Mouse (Mus musculus) cerebellum, postnatal 4 days (tissue): ENCODE measurements at regions not wholly inside any gene's neighbourhood (a gene's known extent, or its start where the extent isn't known, plus 50 kb on each side); places are given as distances from the start of the nearest gene placed in this dataset.
"Not testable (repeated sequence)": the region's sequence is repeated elsewhere in the genome, so short reads cannot be mapped to it uniquely, and the experiment has no call there.

ENCODE experiments used
- DNase-seq, 2 experiments: peaks; one replicate each; pipeline ENCODE4 v3.0.0; 2022; ENCODE audit warnings: low spot score in 2 of 2, mixed read lengths in 1 of 2

DNA sequence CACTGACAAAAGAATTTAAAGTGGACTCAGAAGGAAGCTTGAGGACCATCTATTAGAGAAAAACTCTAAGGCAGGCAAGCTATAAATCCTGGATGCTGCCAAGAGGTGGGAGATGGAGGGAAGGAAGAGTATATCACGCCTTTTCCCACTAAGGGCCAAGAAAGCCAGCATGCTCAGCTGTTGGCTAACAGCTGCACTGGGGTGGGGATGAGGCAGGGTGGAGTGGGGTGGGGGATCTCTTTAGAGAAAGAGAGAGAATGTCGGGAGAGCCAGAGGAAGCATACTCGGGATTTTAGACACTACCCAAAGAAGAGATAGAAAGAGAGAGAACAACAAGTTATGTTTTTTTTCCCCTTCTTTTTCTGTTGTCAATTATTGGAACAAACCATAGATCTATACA is 115.2 kb upstream of the Shb start:
- DNase-seq, result no peak

GRCm38 (mm10) chr4:45642604-45643003 is 110.3 kb upstream of the Shb start:
- no peak for DNase-seq

DNA sequence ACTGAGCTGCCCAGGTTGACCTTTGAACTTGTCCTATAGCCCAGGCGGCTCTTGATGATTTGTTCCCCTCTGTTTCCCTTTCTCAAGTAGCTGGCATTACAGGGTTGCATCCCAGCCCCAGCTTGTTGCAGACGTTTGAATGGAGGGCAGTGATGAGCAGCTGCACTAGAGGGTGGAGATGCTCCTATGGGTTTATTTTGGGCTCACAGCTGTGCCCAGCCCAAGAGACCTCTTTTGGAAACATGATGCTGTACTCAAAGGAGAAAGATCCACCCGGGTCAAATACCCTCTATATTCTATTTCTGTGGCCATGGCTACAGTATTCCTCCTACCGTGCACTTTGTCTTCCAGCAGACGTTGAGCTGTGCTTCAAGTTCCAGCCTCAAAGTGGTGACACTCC is 109.0 kb upstream of the Shb start:
- DNase-seq, result no peak

- no peak for DNase-seq
Measured at GRCm38 (mm10) chr4:45640713-45641112, 108.4 kb upstream of the Shb start.

- no peak for DNase-seq
Measured at GRCm38 (mm10) chr4:45639397-45640034, 107.2 kb upstream of the Shb start.

GRCm38 (mm10) chr4:45638411-45638810 is 106.1 kb upstream of the Shb start:
- DNase-seq, result no peak

- no peak for DNase-seq
Measured at GRCm38 (mm10) chr4:45631276-45632045, 99.2 kb upstream of the Shb start.

DNA sequence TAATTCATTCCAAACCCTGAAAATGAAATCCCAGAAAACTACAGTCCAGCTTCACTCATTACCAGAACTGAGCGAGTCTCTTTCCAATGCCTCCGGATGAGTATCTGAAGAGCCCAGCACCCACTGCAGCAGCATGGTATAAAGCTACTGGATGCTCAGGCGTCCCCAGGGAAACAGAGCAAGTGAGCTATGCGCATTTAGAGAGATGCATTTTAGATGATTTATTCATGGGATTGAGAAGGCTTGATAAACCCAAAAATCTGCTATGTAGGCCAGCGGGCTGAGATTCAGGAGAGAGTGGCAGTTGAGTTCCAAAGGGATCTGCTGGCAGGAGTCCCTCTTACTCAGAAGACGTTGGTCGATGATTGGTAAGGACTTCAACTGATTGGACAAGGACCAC is 93.4 kb upstream of the Shb start:
- DNase-seq, result no peak

DNA sequence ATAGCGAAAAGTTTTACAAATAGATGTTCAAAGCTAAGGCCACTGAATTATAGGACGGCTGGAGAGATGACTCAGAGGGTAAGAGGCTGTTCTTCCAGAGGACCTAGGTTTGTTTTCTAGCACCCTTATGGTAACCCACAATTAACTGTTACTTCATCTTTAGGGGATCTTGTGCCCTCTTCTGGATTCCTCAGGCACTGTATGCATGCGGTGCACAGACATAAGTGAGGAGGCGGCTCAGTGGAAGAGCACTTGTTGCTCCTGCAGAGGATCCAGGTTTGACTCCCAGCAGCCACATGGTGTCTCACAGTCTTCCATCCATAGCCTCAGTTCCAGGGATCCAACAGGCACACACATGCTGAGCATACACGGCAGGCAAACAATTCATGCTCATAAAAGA is 89.7 kb upstream of the Shb start:
- DNase-seq, result no peak

DNA sequence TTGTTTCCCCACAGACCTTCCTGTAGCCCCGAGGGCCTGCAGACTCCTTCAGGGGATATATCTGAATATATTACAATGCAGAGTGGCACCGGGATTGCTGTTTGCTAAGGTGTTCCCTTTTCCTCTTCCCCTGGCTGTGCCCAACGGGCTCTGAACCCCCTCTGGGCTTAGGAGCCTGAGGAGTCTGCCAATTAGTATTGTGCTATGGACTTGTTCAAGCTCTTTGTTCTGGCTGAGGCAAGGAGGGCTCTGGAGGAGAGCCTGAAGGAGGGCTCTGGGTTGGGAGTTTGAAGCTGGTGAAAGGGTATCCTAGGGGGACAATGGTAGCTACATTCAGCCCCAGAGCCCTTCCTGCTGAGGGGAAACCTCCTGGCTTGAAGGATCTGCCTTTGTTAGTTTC is 84.9 kb upstream of the Shb start:
- DNase-seq, result no peak

DNA sequence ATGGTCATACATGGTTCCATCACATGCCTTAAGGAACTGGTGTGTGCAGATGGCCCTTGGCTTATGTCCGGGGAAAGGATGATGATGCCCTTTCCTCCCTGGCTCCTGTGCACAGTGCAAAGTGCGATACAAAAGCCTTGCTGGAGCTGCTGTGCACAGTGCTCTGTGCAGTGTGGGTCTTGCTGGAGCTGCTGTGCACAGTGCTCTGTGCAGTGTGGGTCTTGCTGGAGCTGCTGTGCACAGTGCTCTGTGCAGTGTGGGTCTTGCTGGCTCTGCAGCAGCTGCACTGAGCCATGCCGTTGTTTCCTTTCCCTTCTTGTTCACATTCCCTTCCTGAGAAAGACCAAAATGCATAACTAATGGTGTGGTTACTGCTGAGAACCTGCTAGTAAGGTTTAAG is 81.2 kb upstream of the Shb start:
- not testable (repeated sequence) for DNase-seq

- no peak for DNase-seq
Measured at GRCm38 (mm10) chr4:45612132-45612531, 79.9 kb upstream of the Shb start.

DNA sequence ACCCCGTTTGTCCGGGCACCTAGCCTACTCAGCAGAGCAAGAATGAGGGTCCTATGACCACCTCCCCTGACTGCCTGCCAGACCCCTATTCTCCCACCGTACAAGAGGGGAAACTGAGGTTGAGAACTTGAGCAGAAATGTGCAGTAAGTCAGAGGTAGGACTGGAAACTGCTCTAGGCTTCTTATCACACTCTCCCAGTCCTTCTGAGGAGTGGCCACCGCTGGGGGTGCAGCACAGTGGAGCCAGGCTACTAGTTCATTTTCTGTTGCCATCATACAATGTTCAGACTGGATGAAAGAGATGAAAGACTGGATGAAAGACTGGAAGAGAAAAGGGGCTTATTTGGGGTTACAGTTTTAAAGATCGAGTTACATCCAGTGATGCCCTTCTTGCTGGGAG is 78.7 kb upstream of the Shb start:
- DNase-seq, result no peak

- no peak for DNase-seq
Measured at GRCm38 (mm10) chr4:45606578-45606977, 74.3 kb upstream of the Shb start.

- no peak for DNase-seq
Measured at GRCm38 (mm10) chr4:45605681-45606080, 73.4 kb upstream of the Shb start.

DNA sequence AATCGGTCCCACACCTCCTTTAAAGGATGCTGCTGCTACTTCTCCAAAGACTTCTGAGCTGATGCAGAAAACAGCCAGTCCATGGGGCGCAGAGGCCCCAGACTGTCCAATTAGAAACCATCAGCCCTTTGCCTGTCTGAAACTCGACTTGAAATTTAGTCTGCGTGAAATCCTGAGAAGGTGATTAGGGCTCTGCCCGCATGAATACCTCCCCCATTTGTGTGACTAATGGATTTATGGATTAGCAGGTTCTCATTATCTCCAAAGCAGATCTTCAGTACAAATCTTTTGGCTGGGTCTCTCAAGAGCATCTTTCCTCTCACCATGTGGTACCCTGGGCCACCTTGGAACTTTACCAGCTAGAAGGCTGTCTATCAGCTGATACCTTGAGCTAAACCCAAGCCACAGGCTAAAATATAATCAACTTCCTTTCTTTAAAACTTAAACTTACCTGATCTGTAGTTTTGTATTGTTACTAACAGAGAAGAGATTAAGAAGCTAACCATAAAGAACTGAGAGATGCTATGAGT is 72.1 kb upstream of the Shb start:
- no peak for DNase-seq

DNA sequence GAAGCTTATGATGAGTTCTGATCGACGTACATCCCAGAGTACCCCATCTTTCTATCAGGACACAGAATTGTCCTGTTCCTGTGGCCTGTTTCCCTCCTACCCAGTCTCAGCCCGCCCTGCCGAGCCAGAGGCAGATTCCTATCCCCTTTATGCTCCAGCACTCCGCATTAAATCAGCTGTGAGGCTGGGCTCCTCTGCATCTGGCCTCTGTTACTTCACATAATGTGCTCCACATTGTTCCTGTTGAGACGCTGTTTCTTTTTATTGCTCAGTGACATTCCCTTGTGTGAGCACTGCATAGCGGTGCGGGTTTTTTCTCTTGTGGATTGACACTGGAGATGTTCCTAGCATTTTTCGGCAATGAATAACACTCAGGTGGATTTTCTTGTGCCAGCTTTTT is 68.2 kb upstream of the Shb start:
- no peak for DNase-seq

- no peak for DNase-seq
Measured at GRCm38 (mm10) chr4:45593435-45593991, 61.2 kb upstream of the Shb start.

DNA sequence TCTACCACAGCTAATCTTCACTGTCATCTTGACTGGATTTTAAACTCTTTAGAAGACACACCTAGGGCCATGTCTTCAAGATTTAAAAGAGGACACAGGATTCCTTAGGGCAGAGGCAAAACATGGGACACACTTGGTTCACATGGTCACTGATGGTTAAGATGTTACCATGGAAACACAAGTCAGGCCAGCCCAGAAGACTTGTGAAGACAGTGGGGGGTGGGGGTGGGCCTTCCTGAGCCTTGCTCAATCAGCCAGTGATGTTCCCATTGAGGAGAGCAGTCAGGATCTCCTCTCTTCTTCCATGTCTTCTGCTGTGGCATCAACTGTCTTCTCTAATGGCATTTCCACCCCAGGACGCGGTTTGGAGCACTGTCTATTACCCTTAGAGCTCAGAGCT is 60.5 kb upstream of the Shb start:
- no peak for DNase-seq

- DNase-seq, result no peak
Measured at GRCm38 (mm10) chr4:45591405-45592315, 59.4 kb upstream of the Shb start.

- no peak for DNase-seq
Measured at GRCm38 (mm10) chr4:45590836-45591235, 58.6 kb upstream of the Shb start.

GRCm38 (mm10) chr4:45588322-45588721 is 56.1 kb upstream of the Shb start:
- DNase-seq, result no peak
